ENCODE assay signal across 12 mouse cellular contexts in genomic region chr10:12911451-12911850, GRCm38 (mm10). TPM values are rescaled to one million over a fixed set of nuclear protein-coding genes. Genes with fewer than 3 reads are reported as not detected.
DNase-seq lines count a peak whose midpoint lies in the region; ATAC-seq and TF ChIP-seq lines count a peak whose summit lies in the region.
"Had no signal": no experiment of that assay in that cellular context is flagged by ENCODE, and none has a peak within 500 bp of the region (broad histone marks: within the 10 kb centered on the region; RNA-seq: fewer than 3 reads in every experiment).

No protein-coding gene starts in this region.

- no peaks in the 10 kb centered on the region for H3K79me3 ChIP-seq in C2C12 (ENCODE audit: low read depth)

- ATAC-seq in hindbrain, embryonic 13.5 days (ENCODE audit: low FRiP score): 0 out of 2 replicates have a peak, but pooled peaks have one; percentile 24
- no peak; the same call in 1 of the 2 replicates for ATAC-seq in hindbrain, embryonic 15.5 days (ENCODE audit: low FRiP score, low read depth)

- no peak for DNase-seq in hindbrain, embryonic 10.5 days (ENCODE audit: low spot score)
- no peak for DNase-seq in ovary, adult 18-20 months (ENCODE audit: low spot score)
- no peak for DNase-seq in left cerebral cortex, adult 9 months (ENCODE audit: low spot score in 2 of 2)
- no peak for DNase-seq in adrenal gland, adult 18-20 months (ENCODE audit: low spot score in 2 of 2)
- DNase-seq: gastrocnemius, postnatal 36 days; liver, embryonic 13.5 days had no signal

- no peak overlapping the region for H3K9ac ChIP-seq in hindbrain, embryonic 13.5 days
- no peak overlapping the region for H3K9ac ChIP-seq in hindbrain, embryonic 15.5 days
- H3K9ac ChIP-seq: liver, embryonic 13.5 days had no signal

- 87% methylated on average over 13 of the region's 13 CpGs for WGBS in hindbrain, embryonic 13.5 days
- WGBS in hindbrain, embryonic 10.5 days: 94% methylated on average over 13 of the region's 13 CpGs
- WGBS in hindbrain, embryonic 15.5 days: 80% methylated on average over 13 of the region's 13 CpGs

- no peaks in the 10 kb centered on the region for H3K27me3 ChIP-seq in hindbrain, embryonic 13.5 days
- no peaks in the 10 kb centered on the region for H3K27me3 ChIP-seq in hindbrain, embryonic 10.5 days (ENCODE audit: insufficient read depth, poor library complexity, severe bottlenecking)
- H3K27me3 ChIP-seq in C2C12 (ENCODE audit: control insufficient read depth, insufficient read depth, insufficient read length) (no peaks in the 10 kb centered on the region), E14TG2a.4 (ENCODE audit: insufficient read depth, low read length) (no peaks in the 10 kb centered on the region)
- no peaks in the 10 kb centered on the region for H3K27me3 ChIP-seq in hindbrain, embryonic 15.5 days
- H3K27me3 ChIP-seq: liver, embryonic 13.5 days had no signal

- TF ChIP-seq CTCF in C2C12 (IDR thresholded peaks at IDR 0.05; ENCODE audit: control insufficient read depth, insufficient read depth, insufficient read length) (no peak), E14TG2a.4 (conservative IDR thresholded peaks at IDR 0.05; ENCODE audit: low read length) (no peak)

- H3K4me3 ChIP-seq in hindbrain, embryonic 13.5 days: no peak overlapping the region
- H3K4me3 ChIP-seq in hindbrain, embryonic 10.5 days: no peak overlapping the region
- H3K4me3 ChIP-seq in C2C12 (ENCODE audit: insufficient read depth, poor library complexity, severe bottlenecking) (no peak overlapping the region), E14TG2a.4 (replicated peaks; ENCODE audit: low read length) (peak overlapping the region; percentile 33)
- H3K4me3 ChIP-seq in hindbrain, embryonic 15.5 days: no peak overlapping the region
- H3K4me3 ChIP-seq: erythroblast, embryonic 14.5 days; liver, embryonic 13.5 days; midbrain, embryonic 10.5 days had no signal

- H3K4me1 ChIP-seq in hindbrain, embryonic 13.5 days (replicated peaks): no peaks in the 10 kb centered on the region
- H3K4me1 ChIP-seq in hindbrain, embryonic 10.5 days (replicated peaks): peaks cover 13% of the 10 kb centered on the region
- H3K4me1 ChIP-seq in E14TG2a.4 (replicated peaks; ENCODE audit: low read depth, low read length): peaks cover 63% of the 10 kb centered on the region
- no peaks in the 10 kb centered on the region for H3K4me1 ChIP-seq in hindbrain, embryonic 15.5 days (replicated peaks)

- no peaks in the 10 kb centered on the region for H3K9me3 ChIP-seq in hindbrain, embryonic 13.5 days
- H3K9me3 ChIP-seq in hindbrain, embryonic 10.5 days: no peaks in the 10 kb centered on the region
- H3K9me3 ChIP-seq in E14TG2a.4 (ENCODE audit: low read length): peaks cover 16% of the 10 kb centered on the region
- no peaks in the 10 kb centered on the region for H3K9me3 ChIP-seq in hindbrain, embryonic 15.5 days
- H3K9me3 ChIP-seq: liver, embryonic 13.5 days; midbrain, embryonic 10.5 days had no signal

- peak overlapping the region; percentile 72 for H3ac ChIP-seq in C2C12 (ENCODE audit: control insufficient read depth, insufficient read length, low read depth)

- 0 out of 2 replicates have a peak overlapping the region, but pooled peaks have one; percentile 17 for H3K4me2 ChIP-seq in hindbrain, embryonic 13.5 days
- H3K4me2 ChIP-seq in hindbrain, embryonic 15.5 days: peak overlapping the region; percentile 18
- H3K4me2 ChIP-seq: liver, embryonic 13.5 days had no signal

- H3K36me3 ChIP-seq in hindbrain, embryonic 13.5 days: no peaks in the 10 kb centered on the region
- H3K36me3 ChIP-seq in hindbrain, embryonic 10.5 days: no peaks in the 10 kb centered on the region
- H3K36me3 ChIP-seq in C2C12 (ENCODE audit: control insufficient read depth, insufficient read depth) (no peaks in the 10 kb centered on the region), E14TG2a.4 (ENCODE audit: insufficient read depth, low read length) (no peaks in the 10 kb centered on the region)
- H3K36me3 ChIP-seq in hindbrain, embryonic 15.5 days: no peaks in the 10 kb centered on the region
- H3K36me3 ChIP-seq: liver, embryonic 13.5 days; midbrain, embryonic 10.5 days had no signal

- H3K27ac ChIP-seq in hindbrain, embryonic 13.5 days: peak overlapping the region; percentile 66; the same call in 1 of the 2 replicates
- no peak overlapping the region for H3K27ac ChIP-seq in hindbrain, embryonic 10.5 days
- peak overlapping the region; percentile 34; the same call in 1 of the 2 replicates for H3K27ac ChIP-seq in hindbrain, embryonic 15.5 days (replicated peaks)
- H3K27ac ChIP-seq: liver, embryonic 13.5 days had no signal

- H3K79me2 ChIP-seq in C2C12 (ENCODE audit: control insufficient read depth, insufficient read depth): no peaks in the 10 kb centered on the region

TF ChIP-seq in C2C12, 6 proteins besides CTCF, POLR2A, EP300 and RAD21:
- no peak for TF ChIP-seq MYOG (IDR thresholded peaks at IDR 0.05; ENCODE audit: control insufficient read depth, extremely low read depth, insufficient read length)
- TF ChIP-seq FOSL1 (IDR thresholded peaks at IDR 0.05; ENCODE audit: insufficient read depth, low read length, poor library complexity, severe bottlenecking): no peak
- no peak for TF ChIP-seq MAX (IDR thresholded peaks at IDR 0.05)
- TF ChIP-seq MYOD1 (IDR thresholded peaks at IDR 0.05; ENCODE audit: control insufficient read depth, insufficient read length, low read depth): no peak
- TF ChIP-seq CEBPB (IDR thresholded peaks at IDR 0.05; ENCODE audit: low read depth): no peak
- no peak for TF ChIP-seq USF1 (IDR thresholded peaks at IDR 0.05; ENCODE audit: low read depth)

RNA-seq across cellular contexts. Expression of gene Utrn, which starts 42.3 kb away (rescaled TPM):
- 30.1 and 31.4 TPM in 2 replicates for polyA plus RNA-seq in hindbrain, embryonic 13.5 days (2015; fragmentation: Nextera tagmentation; extraction: Ambion mirVana)
- 38.7 and 52.9 TPM in 2 replicates for polyA plus RNA-seq in hindbrain, embryonic 10.5 days (2016; fragmentation: Nextera tagmentation; extraction: Ambion mirVana)
- polyA plus RNA-seq in C2C12 (2012; fragmentation: generic; extraction: Trizol): 10.5 TPM
- polyA plus RNA-seq in hindbrain, embryonic 15.5 days (2015; fragmentation: Nextera tagmentation; extraction: Ambion mirVana): 25.6 and 30.2 TPM in 2 replicates
- 10 to 100 TPM; 73.1 to 79.5 TPM for total RNA-seq in adrenal gland, adult 18-20 months (2021)

RNA-seq across cellular contexts. Expression of gene Stx11, which starts 52.6 kb away (rescaled TPM):
- polyA plus RNA-seq in hindbrain, embryonic 13.5 days (2015; fragmentation: Nextera tagmentation; extraction: Ambion mirVana): 1.2 and 1.3 TPM in 2 replicates
- 1.6 and 2.3 TPM in 2 replicates for polyA plus RNA-seq in hindbrain, embryonic 10.5 days (2016; fragmentation: Nextera tagmentation; extraction: Ambion mirVana)
- polyA plus RNA-seq in C2C12 (2012; fragmentation: generic; extraction: Trizol): 2.5 TPM
- polyA plus RNA-seq in hindbrain, embryonic 15.5 days (2015; fragmentation: Nextera tagmentation; extraction: Ambion mirVana): 1.8 and 2.0 TPM in 2 replicates
- total RNA-seq in adrenal gland, adult 18-20 months (2021): 10 to 100 TPM in 1 of 2 experiments, 1 to 10 TPM in 1; 6.5 to 11.0 TPM
